Mouse (Mus musculus): ENCODE data around the gene Acox3.

Gene Acox3

DNA sequence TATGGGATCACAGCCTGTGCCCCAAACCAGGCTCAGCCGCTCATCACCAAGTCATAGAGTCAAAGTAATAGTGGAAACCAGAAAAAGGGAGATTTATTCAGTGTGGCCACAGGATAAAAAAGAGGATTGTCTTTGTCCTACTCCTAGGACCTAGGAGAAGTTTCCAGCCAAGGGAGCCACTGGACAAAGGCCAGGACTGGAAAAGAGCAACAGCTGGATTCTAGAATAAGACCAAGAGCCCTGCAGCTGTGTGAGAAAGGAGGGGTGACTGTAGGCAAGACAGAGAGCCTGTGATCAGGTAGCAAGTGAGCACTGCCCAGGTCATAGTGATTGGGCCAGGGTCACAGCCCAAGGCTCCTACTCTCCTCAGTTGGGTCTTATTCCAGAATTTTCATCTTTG, 64.1 kb downstream of the Acox3 start:
- no peak for DNase-seq (ENCODE audit: extremely low spot score, low read depth, low spot score)

DNA sequence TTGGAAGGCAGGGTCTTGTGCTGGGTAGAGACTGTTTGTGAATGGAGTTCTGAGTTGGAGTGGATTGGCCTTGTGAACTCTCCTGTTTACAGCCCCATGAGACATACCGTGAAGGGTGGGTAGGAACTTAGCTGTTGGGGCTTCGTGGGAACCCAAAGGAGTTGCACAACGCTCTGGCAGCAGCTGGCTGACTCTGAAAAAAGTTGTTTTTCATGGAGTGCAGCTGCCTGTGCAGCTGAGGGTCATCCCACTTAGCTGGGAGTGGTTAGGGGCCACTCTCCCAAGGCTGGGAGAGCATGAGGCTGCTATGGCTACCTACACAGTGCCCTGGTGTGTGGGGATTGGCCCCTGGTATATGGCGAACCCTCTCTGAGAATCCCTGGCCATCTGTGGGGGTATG, 64.7 kb downstream of the Acox3 start:
- no peak for DNase-seq (ENCODE audit: extremely low spot score, low read depth, low spot score)

DNA sequence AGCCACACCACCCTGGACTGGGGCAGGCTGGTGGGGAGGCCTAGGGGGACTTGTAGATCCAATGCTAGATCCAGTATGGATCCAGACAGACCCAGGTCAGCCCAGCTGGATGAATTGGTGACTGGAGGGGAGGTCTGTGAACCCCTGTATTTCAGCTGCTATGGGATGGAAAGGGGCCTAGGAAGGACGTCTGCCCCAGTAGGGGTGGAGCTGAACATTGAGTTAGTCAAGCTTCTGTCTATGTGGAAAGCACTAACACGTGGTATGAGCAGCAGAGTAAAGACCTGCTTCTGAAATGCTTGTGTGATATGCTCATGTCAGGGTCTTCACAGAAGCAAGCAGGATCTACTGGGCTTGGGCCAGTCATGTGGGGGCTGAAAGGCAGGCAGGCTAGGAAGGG, 65.4 kb downstream of the Acox3 start:
- DNase-seq (ENCODE audit: extremely low spot score, low read depth, low spot score): no peak

DNA sequence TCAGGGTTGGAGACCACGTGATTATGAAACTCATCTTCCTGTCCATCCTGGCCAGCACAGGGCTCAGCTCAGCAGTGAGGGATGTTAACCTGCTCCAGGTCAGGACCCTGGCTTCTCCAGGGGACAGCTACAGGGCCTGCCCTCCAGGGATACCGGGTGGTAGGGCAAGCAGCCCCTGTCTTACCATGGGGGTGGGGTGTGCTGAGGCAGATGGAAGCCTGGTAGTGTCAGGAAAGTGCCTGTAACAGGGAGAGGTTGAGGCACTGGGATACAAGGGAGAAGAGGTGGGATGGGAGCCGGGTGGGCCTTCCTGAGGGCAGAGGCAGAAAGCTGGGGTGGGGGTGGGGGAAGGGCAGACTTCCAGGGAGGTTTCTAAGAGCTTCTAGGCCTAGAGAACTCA, 69.5 kb downstream of the Acox3 start:
- DNase-seq (ENCODE audit: extremely low spot score, low read depth, low spot score): no peak

DNA sequence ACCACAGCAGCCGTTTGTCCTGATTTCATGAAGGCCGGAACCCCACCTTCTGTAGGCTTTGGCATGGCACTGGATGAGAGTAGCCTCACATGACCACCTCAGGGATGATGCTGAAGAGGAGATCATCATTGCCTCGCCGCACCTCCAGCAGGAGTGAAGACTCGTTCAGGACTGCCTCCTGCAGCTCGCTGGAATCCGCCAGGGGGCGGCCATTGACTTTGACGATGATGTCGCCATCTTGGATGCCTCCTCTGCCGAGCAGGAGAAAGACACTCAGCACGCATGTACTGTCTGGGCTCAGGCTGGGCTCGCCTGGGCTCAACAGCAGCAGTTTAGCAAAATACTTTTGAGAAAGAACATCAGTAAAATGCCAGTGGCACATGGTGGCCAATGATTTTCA, 70.0 kb downstream of the Acox3 start:
- DNase-seq (ENCODE audit: extremely low spot score, low read depth, low spot score): no peak

DNA sequence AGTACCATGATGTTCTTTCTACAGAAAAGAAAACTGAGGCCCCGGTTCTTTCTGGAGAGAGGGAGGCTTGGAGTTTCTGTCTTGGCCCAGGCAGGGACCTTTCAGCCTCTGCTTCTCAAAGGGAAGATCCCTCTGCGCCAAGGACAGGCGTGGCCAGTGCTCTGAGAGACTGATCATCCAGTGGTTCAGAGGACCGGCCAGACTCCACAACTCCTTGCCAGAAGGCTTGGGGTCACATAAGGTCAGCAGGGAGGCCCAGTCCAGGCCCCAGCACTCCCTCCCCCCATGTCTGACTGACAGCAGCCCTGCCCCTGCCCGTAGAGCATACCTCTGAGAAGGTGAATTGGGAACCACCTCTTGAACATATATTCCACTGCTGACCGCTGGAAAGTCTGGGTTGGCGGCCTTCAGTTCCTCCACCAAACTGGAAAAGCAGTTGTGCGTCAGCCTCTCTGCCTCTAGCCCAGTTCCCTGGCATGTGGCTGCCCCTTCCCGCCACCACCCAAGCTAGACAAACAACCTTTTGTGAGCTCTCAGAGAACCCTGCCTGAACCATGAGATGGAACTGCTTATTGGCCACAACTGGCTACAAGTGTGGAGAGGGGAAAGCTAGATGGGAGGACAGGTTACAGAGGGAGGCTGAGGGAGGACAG, 71.0 kb downstream of the Acox3 start:
- DNase-seq (ENCODE audit: extremely low spot score, low read depth, low spot score): no peak

DNA sequence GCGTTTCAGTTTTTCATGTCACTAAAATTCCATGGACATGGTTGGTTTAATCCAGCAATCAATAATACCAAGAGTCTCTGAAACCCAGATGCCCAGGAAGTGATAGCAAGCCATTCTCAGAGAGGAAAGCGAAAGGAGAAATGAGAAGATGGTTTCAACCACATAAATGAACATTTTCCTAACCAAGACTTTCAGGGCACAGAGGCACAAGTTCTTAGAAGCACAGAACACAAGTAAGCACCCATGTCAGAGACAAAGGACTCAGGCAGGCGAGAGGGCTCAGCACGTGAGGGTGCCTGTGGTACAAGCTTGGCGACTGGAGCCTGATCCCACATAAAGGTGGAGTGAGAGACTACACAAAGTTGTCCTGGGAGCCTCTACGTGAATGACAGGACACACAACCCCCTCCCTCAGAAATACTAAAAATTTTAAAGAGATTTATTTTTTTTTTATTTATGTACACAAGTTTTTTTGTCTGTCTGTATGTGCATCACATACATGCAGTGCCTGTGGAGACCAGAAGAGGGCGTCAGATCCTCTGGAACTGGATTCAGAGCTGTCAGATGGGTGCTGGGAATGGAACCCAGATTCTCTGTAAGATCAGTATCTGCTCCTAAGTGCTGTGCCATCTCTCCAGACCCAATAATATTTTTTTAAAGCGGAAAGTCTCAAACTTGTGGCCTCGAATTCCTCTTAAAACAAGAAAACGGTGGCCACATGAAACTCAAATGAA, 73.1 kb downstream of the Acox3 start:
- no peak for DNase-seq (ENCODE audit: extremely low spot score, low read depth, low spot score)

DNA sequence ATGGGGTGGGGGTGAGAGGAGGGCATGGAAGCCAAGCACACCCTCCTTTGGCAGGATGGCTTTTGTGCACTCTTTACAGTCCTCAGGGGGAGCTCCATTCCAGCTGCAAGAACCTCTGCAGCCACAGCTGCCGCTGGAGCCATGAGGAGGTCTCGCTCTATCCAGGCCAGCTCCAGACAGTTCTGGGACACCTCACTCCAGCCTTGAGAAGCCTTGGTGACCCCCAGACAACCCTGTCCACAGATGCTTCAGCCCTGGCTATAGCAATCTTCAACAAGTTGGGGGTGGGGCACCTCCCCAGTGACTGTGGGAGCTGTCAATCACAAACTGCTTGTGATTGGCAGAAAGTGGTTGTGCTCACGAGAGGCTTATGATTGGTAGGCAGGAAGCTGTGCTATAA, 76.7 kb downstream of the Acox3 start:
- DNase-seq (ENCODE audit: extremely low spot score, low read depth, low spot score): no peak

DNA sequence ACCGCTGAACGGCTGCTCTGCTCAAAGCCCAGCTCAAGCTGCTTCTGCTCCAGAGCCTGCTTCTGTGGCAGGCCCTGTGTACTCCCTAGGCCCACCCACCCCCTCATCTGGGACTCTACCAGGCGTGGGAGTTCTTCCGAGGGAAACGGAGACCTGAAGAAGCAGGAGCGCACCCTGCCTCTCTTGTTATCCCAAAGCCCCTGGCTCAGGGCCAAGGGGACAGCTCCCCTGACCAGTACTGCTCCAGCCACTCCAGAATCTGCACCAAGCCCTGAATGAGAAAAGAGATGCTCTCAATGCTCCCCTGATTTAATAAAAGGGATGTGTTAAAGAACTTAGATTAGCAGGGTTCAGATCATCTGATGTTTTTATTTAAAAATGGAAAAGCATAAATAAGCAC, 78.4 kb downstream of the Acox3 start:
- no peak for DNase-seq (ENCODE audit: extremely low spot score, low read depth, low spot score)

DNA sequence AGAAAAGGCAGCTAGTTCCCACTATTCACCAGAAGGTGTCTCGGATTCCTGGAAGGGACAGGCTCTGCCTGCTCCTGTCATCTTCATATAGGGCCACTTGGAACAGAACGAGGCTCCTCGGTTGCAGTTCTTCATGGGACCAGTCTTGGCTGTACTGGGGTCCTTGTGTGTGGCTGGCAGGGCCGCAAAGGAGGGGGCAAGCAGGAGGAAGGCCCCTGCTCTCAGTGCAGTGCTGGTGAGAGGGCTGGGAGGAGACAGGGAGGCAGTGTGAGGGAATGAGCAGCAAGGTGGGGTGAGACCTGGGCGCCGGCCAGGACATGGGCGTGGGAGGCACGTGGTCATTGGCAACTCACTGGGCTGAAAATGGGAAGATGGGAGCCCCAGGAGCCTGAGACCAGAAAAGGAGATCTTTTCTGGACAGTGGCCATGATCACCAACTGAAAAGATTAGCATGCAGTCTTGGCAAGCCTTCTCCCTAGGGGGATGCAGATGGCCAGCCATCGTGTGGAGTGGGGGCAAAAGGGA, 79.2 kb downstream of the Acox3 start:
- no peak for DNase-seq (ENCODE audit: extremely low spot score, low read depth, low spot score)
